Mouse (Mus musculus) C2C12 (cell line): ENCODE measurements around the gene Creg2.
"Not testable (repeated sequence)": the region's sequence is repeated elsewhere in the genome, so short reads cannot be mapped to it uniquely, and the experiment has no call there.

ENCODE experiments used
- CEBPB ChIP-seq: IDR thresholded peaks from one replicate; pipeline ENCODE4 v1.6.1; 2011; ENCODE audit warnings: low read depth, mild to moderate bottlenecking, control low read depth, moderate library complexity
- CTCF ChIP-seq: IDR thresholded peaks from one replicate; pipeline ENCODE4 v1.5.1; 2011; ENCODE audit not compliant: control insufficient read depth, insufficient read depth, insufficient read length
- MAX ChIP-seq: IDR thresholded peaks from one replicate; pipeline ENCODE4 v1.6.1; 2011; ENCODE audit warnings: mild to moderate bottlenecking, control low read depth
- MYOG ChIP-seq: IDR thresholded peaks from one replicate; pipeline ENCODE4 v1.6.1; 2011; ENCODE audit not compliant: control insufficient read depth, insufficient read length; ENCODE audit errors: extremely low read depth
- USF1 ChIP-seq: IDR thresholded peaks from one replicate; pipeline ENCODE4 v1.6.1; 2011; ENCODE audit warnings: low read depth, mild to moderate bottlenecking, control low read depth, moderate library complexity

DNA sequence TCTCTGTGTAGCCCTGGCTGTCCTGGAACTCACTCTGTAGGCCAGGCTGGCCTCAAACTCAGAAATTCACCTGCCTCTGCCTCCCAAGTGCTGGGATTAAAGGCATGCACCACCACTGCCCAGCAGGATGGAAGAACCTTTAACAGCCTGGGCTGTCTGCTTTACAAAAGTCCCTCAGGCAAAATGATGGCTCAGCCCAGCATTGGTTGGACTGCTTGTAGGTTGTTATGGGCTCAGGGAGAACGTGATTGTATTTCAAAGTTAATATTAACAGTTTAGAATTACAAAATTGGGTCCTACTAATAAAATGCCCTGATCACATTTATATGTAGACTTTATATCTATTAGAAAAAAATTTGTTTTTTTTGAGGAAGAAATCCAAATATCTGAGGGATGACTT lies 59.7 kb downstream of the Creg2 start:
- not testable (repeated sequence) for TF ChIP-seq CTCF, MAX, CEBPB, MYOG, USF1
